Mouse (Mus musculus) cerebellum, postnatal 36 days (tissue): ENCODE results near the gene Ss18l2.
A peak's percentile ranks its signal among the peaks of the same experiment; 100 is the strongest.

Source experiments
- DNase-seq, 2 experiments: peaks; one replicate each; pipeline ENCODE4 v3.0.0; 2021 to 2022; ENCODE audit warnings: mixed read lengths in 2 of 2

The Ss18l2 gene

GRCm38 (mm10) chr9:121704646-121705625, 5.2 kb upstream of the Ss18l2 start, which contains the start of gene Sec22c:
Gene Sec22c, minus strand, starts transcription at chr9:121705490.
- peak; percentile 84 to 85 for DNase-seq

GRCm38 (mm10) chr9:121706029-121706675, 4.0 kb upstream of the Ss18l2 start:
- DNase-seq = no peak

- DNase-seq = no peak
Measured at GRCm38 (mm10) chr9:121707801-121708200, 2.3 kb upstream of the Ss18l2 start.

GRCm38 (mm10) chr9:121708506-121709486, 1.3 kb upstream of the Ss18l2 start:
- DNase-seq = no peak

DNA sequence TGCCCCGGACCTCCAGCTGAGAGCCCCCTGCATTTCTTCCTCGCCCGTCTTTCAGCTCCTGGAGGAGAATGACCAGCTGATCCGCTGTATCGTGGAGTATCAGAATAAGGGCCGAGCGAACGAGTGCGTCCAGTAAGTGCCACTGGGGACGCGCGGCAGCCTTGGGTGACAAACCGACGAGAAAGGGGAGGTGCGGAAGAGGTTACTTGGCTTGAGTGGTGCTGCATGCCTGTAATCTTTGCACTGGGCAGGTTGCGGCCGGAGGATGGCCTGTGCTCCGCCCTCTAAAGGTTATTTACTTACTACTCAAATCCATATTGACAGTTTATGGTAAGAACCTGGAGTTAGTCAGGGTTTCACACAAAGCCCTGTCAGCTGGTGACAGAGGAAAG, 451 bp downstream of the Ss18l2 start:
- DNase-seq = no peak

DNA sequence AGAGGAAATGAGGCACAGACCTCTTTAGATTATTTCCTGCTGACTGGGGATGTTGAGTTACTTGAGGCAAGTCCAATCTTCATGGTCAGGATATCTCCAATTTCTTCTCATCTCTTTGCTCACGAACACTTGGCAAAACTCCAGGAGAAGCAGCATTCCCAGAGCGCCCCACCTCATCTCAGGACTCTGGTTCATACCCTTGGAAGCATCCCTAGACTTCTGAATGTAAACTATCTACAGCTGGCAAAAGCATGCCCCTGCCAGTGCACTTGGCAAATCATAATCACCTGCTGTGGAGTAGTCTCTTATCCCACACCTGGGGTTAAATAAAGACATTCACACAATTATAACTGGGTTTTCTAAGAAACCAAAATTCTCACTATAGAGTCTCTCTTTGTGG, 6.9 kb downstream of the Ss18l2 start:
- DNase-seq = no peak

- DNase-seq = no peak
Measured at GRCm38 (mm10) chr9:121718070-121718705, 8.1 kb downstream of the Ss18l2 start.

DNA sequence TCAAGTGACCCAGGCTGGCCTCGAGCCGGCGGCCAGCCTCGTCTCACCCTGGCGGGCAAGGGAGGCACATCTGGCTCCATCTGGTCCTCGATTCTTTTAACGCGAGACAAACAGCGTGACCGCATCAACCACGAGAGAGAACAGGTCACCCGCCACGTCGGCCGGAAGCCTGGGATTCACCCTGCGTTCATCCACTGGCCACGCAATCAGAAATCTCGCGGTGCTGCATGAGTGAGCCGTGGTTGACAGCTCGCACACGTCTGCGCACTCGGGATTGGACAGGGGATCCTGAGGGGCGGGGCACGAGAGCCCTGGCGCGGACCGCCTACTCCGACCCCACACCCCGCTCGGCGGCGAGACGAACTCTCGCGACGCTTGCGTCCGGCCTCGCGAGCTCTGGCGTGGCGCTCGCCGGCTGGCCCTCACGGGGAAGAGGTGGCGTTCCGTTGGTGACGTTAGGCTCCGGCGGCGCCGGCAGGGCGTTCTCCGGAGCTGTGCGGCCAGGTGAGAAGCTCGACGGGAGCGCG, 8.7 kb downstream of the Ss18l2 start, which contains the start of gene Nktr:
Gene Nktr (plus strand): TSS at position 378 of the 527 bp plus-strand sequence.
- peak; percentile 94 to 98 for DNase-seq

DNA sequence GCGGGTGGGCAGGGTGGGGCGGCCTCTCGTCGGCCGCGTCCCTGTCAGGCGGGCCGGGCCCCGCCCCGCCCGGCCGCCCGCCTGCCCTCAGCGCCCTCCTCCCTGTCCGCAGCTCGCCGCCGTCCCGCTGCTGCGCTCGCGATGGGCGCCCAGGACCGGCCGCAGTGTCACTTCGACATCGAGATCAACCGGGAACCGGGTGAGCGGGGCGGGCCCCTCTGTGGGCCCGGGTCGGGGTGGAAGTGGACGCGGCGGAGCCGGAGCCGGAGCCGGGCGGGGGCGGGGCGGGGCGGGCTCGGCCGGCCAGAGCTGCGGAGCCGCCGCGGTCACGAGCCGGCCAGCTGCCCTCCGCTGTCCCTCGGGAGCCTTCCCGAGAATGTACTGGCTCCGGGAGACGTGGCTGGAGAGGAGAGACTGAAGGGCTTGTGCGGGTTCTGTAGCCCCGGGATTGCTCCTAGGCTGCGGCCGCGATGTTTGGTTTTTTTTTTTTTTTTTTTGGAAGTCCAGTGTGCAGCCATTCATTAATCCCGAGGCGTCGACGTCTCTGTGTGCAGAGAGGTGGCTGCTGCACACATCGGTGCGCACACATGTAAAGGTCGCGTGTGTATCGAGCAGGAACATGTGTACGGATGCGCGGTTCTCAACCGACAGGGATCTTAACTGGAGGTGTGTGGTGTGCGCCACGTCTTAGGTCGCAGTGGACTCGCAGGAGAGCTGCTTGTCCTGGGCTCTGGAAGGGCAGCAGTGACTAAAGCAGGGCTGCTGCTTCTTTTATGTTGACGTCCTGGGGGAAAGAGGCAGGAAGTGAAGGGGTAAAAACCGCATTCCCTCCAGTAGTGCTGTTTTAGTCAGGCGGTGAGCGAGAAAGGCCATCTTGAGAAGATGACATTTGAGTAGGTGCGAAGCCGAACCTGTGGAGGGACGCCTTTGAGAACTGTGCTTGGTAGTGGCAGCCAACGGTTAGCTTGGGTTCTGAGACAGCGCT, 9.5 kb downstream of the Ss18l2 start:
- DNase-seq = peak in 1 of 2 experiments; percentile 29

DNA sequence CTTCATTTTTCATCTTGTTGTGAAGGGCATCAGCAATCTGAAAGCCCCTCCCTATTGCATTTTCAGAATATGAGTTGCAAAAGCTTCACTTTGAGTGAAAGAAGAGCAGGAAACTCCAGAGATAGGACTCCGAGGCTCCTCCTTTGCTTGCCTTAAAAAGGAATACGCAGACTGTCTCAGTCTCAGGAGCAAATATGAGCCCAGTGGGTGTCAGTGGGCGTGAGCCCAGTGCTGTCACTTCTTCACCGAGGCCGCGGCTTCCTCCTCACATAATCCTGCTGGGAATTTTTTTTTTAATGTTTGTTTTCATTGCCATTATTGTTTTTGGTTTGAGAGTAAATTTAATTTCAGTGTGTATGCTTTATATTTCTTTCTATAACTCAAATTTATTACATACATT, 30.4 kb downstream of the Ss18l2 start:
- DNase-seq = no peak

DNA sequence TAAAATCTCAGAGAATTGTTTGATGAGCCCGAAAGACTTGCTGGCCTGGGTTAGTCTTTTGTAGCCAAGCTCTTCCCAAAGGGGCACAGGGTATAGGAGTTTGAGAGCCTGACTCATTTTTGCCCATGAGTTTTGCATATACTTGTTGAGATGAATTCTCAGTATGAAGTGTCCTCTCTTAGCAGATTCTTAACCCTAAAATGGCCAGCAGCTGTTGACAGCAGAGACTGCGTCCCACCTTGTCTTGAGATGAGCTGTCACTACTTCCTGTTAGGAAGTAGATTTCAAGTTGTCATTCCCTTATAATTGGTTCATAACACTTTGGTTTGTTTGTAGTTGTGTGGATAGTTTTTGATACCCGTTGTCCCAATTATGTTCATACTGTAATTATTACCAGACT, 31.0 kb downstream of the Ss18l2 start:
- no peak for DNase-seq

DNA sequence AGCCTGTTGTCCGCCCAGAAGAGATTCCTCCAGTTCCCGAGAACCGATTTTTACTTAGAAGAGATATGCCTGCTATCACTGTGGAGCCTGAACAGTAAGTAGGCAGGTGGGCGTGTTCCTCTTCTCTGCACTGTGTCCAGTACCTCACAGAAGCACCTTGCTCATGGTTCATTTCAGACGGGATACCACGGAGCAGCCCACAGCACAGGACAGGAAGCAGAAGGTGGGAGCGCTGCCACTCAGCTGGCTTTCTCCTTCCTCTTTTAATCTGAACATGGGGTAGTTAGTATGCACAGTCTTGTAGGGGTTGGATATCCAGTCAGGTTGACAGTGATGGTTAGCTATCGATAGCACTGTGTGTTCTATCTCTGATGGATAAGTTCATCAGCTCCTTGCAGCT, 33.9 kb downstream of the Ss18l2 start:
- no peak for DNase-seq

- no peak for DNase-seq
Measured at GRCm38 (mm10) chr9:121752774-121753173, 42.6 kb downstream of the Ss18l2 start.

GRCm38 (mm10) chr9:121754624-121755023, 44.5 kb downstream of the Ss18l2 start:
- no peak for DNase-seq

GRCm38 (mm10) chr9:121756785-121757184, 46.7 kb downstream of the Ss18l2 start:
- no peak for DNase-seq

GRCm38 (mm10) chr9:121757432-121757831, 47.3 kb downstream of the Ss18l2 start:
- DNase-seq = no peak

GRCm38 (mm10) chr9:121757835-121758814, 48.0 kb downstream of the Ss18l2 start:
- no peak for DNase-seq

GRCm38 (mm10) chr9:121759091-121760081, 49.3 kb downstream of the Ss18l2 start, which contains the start of gene Zfp651:
Gene Zfp651, plus strand, starts transcription at chr9:121759330.
- peak; percentile 60 to 71 for DNase-seq
